Mouse (Mus musculus) kidney, adult 8-10 months (tissue): Measurements from ENCODE around the gene Tnfsf9.

ENCODE experiments used
- DNase-seq, 2 experiments: peaks; one replicate each; pipeline ENCODE4 v3.0.0; 2022

Gene Tnfsf9

DNA sequence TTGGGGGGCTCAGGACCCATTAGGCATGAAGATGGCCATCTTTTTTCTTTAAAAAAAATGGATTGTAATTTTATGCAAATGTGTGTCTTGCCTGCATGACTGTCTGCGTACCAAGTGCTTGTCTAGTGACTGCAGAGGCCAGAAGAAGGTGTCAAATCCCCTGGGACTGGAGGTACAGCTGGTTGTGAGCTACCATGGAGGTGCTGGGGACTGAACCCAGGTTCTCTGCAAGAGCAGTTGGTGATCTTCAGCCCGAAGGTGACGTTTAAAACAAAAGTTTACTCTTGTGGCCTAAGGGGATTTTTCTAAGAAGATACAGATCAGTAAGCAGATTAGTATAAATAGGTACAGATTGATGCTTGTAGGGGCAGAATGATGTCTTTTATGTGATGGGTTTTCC lies 30.5 kb downstream of the Tnfsf9 start:
- DNase-seq, result no peak

DNA sequence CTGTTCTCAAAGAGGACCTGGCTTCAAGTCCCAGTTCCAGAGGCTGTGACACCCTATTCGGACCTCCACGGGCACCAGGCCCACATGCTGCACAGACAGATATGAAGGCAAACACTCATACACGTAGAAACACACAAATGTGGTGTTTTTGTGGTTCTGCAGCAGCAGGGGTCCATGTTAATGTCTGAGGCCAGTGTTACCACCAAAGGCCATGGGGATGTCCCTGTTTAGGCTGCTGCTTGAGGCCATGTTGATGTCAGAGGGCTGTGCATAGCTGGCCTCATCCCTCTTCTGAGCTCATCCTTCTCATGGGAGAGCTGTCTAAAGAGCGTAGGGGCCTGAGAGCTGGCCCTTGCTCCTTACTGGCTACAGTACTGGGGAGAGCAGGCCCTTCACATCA lies 33.6 kb downstream of the Tnfsf9 start:
- no peak for DNase-seq

DNA sequence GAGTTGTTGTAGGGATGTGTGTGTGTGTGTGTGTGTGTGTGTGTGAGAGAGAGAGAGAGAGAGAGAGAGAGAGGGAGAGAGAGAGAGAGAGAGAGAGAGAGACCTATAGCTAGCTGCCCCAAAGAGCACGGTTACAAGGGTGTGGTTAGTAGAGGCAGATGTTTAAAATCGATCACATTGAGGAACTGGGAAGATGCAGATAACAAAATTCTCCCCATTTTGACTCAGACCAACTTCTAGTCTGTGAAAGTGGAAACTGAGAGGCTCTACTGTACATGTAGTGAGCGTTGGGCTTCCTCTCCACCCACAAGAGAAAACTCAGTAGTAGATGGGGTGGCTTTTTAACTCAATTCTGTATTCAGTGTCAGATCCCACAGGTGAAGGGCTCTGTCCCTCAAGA lies 34.6 kb downstream of the Tnfsf9 start:
- DNase-seq, result no peak

DNA sequence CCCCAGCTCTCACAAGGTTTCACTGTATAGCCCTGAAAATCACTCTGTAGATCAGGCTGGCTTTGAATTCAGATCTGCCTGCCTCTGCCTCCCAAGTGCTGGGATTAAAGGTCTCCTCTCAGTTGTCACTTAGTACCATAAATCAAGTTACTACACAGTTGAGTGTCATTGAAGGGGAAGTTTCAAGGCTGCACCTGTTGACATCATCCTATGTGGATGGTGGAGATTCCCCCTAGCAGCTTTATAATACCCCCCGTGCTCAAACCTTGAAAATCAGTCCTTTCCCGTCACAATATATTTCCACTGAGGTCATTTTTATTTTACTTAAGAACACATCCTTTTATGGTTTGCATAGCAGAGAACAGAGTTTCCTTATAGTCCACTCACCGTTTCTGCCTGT lies 38.6 kb downstream of the Tnfsf9 start:
- DNase-seq, result no peak

DNA sequence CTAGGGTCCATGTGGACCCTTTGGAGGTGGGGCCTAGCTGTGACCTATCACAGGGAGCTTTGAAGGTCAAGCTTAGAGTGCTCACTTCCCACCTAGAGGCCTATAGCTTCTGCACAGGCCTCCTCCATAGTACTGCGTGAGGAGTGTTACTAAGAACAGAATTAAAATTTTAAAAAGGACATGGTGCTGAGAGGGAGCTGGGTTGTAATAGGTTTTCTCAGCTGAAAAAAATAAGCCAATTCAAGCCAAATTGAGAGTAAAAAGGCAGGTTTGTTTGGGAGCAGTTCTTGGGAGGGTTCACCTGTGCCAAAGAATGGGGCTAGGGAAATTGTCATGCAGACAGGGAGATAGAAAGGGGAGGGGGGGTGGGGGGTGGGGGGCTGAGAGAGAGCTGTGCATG lies 40.0 kb downstream of the Tnfsf9 start:
- no peak for DNase-seq

DNA sequence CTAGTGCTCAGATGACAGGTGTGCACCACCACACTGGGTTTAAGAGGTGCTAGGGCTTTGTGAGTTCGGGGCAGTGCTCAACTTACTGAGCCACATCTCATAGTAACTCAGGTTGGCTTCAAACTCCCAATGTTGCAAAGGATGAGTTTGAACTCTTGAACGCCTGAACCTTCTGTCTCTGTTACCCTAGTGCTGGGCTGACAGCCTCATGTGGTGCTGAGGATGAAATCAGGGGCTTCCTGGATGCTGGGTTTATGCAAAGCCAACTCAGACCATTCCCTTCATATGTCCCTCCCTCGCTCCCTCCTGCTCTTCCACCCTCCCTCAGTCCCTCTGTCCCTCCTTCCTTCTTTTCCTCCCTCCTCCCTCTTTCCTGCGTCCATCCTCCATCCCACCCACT lies 43.2 kb downstream of the Tnfsf9 start:
- no peak for DNase-seq

DNA sequence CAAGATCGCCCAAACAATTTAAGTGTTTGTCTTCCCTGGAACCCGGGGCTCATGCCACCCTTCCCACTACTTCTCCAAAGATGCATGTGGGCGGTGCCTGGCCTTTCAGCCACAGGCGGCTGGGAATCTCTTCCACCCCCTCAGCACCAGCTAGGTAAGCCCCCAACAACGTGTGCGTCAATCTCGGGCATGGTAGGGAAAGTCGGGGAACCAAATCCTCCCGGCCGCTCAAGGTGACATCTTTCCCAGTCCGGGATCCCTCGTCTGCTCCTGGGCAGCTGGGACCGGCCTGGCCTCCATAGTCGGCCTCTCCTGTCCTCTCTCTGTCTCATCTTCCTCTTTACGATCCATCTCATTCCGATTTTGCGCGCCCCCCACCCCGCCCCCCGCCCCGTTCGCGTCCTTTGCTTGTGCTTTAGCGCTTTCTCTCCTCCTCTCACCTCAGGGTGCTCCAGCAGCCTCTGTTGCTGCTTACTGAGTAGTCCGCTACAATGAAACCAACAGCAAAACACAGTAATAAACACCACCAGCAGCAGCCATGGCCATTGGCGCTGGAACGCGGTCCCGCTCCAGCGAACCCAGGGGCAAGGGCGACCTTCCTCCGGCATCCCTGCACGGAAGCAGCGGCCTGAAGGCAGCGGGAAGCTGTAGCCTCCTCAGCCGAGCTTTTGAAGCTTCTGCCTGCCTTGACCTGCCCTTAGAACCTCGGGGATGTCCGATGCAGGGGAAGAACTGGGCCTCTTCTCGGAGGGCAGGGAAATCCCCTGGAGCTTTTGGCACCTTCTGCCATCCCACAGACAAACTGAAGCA lies 44.1 kb downstream of the Tnfsf9 start, which contains the start of gene Cd70:
Cd70 (minus strand) TSS at position 784 of the 810 bp plus-strand sequence.
- no peak for DNase-seq

DNA sequence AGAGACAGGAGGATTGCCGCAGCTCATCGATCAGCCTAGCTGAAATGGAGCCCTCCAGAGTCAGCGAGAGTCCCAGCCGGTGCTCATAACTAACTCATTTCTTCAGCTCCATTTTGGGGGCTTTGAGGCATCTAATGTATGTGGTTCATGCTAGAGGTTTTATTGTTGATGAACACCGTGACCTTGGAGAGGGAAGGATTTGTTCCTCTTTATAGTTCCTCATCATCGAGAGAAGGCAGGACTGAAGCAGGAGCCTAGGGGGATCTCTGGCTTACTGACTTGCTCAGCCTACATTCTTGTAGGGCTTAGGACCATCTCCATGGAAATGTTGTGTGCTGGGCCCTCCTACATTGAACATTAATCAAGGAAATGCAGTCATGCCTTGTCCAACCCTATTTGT lies 47.9 kb downstream of the Tnfsf9 start:
- DNase-seq, result no peak

DNA sequence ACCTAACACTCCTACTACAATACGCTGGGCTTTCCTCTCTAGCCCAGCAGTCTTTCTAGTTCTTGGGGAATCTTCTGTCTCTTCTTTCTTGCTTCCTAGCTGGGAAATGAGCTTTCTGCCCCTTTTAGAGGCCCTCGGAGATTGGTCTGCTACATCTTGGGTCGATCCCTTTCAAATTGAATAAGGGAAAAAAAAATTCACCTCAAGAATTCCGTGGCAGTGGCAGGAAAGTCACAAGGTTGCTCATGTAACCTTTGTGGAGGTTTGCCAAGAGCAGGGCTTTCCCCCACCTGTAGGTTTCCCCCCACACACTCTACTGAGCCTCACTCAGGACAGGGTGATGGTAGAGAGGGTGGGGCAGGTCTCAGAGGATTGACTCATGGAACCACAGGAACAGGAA lies 48.7 kb downstream of the Tnfsf9 start:
- DNase-seq, result no peak
